Mouse (Mus musculus): ENCODE data around the gene Bend5. TPM values are rescaled to one million over a fixed set of nuclear protein-coding genes. Genes with fewer than 3 reads are reported as not detected.
A peak's percentile ranks its signal among the peaks of the same experiment; 100 is the strongest.

The Bend5 gene
- polyA plus RNA-seq, 2 experiments: 38.2 to 58.3 TPM

GRCm38 (mm10) chr4:111493750-111494404 lies 79.1 kb downstream of the Bend5 start:
- Histone ChIP-seq H3K36me3 (ENCODE audit: control insufficient read depth, insufficient read depth, low read length) (no peaks in the 10 kb centered on the region), H3K27me3 (ENCODE audit: control insufficient read depth, insufficient read depth, low read length) (no peaks in the 10 kb centered on the region), H3K4me2 (replicated peaks; ENCODE audit: low read depth, low read length, severe bottlenecking) (no peak overlapping the region), H3K9me3 (ENCODE audit: control insufficient read depth, low read length) (no peaks in the 10 kb centered on the region), H3K27ac (replicated peaks; ENCODE audit: low read depth, low read length) (no peak overlapping the region), H3K4me3 (replicated peaks; ENCODE audit: low read length) (no peak overlapping the region), H3K4me1 (ENCODE audit: control insufficient read depth, insufficient read depth, low read length) (no peaks in the 10 kb centered on the region), H3K9ac (ENCODE audit: low read depth, low read length, severe bottlenecking) (no peak overlapping the region)
- 64% methylated on average over 5 of the region's 5 CpGs for WGBS
- ATAC-seq (ENCODE audit: low FRiP score, low read depth) (no peak), DNase-seq (ENCODE audit: low spot score) (no peak)
- no peak for TF ChIP-seq POLR2A (IDR thresholded peaks at IDR 0.05; ENCODE audit: borderline replicate concordance, extremely low read depth, insufficient read depth, insufficient read length)

- Histone ChIP-seq H3K9ac (ENCODE audit: low read depth, low read length, severe bottlenecking) (no peak overlapping the region), H3K27me3 (ENCODE audit: control insufficient read depth, insufficient read depth, low read length) (no peaks in the 10 kb centered on the region), H3K4me2 (replicated peaks; ENCODE audit: low read depth, low read length, severe bottlenecking) (no peak overlapping the region), H3K4me1 (ENCODE audit: control insufficient read depth, insufficient read depth, low read length) (no peaks in the 10 kb centered on the region), H3K36me3 (ENCODE audit: control insufficient read depth, insufficient read depth, low read length) (no peaks in the 10 kb centered on the region), H3K9me3 (ENCODE audit: control insufficient read depth, low read length) (no peaks in the 10 kb centered on the region), H3K4me3 (replicated peaks; ENCODE audit: low read length) (no peak overlapping the region), H3K27ac (replicated peaks; ENCODE audit: low read depth, low read length) (no peak overlapping the region)
- no peak for TF ChIP-seq POLR2A (IDR thresholded peaks at IDR 0.05; ENCODE audit: borderline replicate concordance, extremely low read depth, insufficient read depth, insufficient read length)
- 10% methylated on average over 2 of the region's 2 CpGs for whole genome bisulfite sequencing
- ATAC-seq (ENCODE audit: low FRiP score, low read depth) (no peak), DNase-seq (ENCODE audit: low spot score) (peak; percentile 79)
Measured at GRCm38 (mm10) chr4:111495949-111496348, 81.1 kb downstream of the Bend5 start.

GRCm38 (mm10) chr4:111498751-111499150 lies 83.9 kb downstream of the Bend5 start:
- H3K9me3 ChIP-seq (ENCODE audit: control insufficient read depth, low read length): no peaks in the 10 kb centered on the region
- no peak for TF ChIP-seq POLR2A (IDR thresholded peaks at IDR 0.05; ENCODE audit: borderline replicate concordance, extremely low read depth, insufficient read depth, insufficient read length)
- no peak overlapping the region for H3K9ac ChIP-seq (ENCODE audit: low read depth, low read length, severe bottlenecking)
- no peaks in the 10 kb centered on the region for H3K36me3 ChIP-seq (ENCODE audit: control insufficient read depth, insufficient read depth, low read length)
- H3K4me2 ChIP-seq (replicated peaks; ENCODE audit: low read depth, low read length, severe bottlenecking): no peak overlapping the region
- H3K4me3 ChIP-seq (replicated peaks; ENCODE audit: low read length): no peak overlapping the region
- 61% methylated on average over 3 of the region's 3 CpGs for WGBS
- H3K4me1 ChIP-seq (ENCODE audit: control insufficient read depth, insufficient read depth, low read length): no peaks in the 10 kb centered on the region
- H3K27me3 ChIP-seq (ENCODE audit: control insufficient read depth, insufficient read depth, low read length): no peaks in the 10 kb centered on the region
- no peak overlapping the region for H3K27ac ChIP-seq (replicated peaks; ENCODE audit: low read depth, low read length)
- ATAC-seq (ENCODE audit: low FRiP score, low read depth) (no peak), DNase-seq (ENCODE audit: low spot score) (no peak)

- ATAC-seq (ENCODE audit: low FRiP score, low read depth): no peak
- no peaks in the 10 kb centered on the region for H3K27me3 ChIP-seq (ENCODE audit: control insufficient read depth, insufficient read depth, low read length)
Measured at GRCm38 (mm10) chr4:111501441-111501840, 86.6 kb downstream of the Bend5 start.

GRCm38 (mm10) chr4:111502965-111503727 lies 88.3 kb downstream of the Bend5 start:
- Histone ChIP-seq H3K27me3 (ENCODE audit: control insufficient read depth, insufficient read depth, low read length) (no peaks in the 10 kb centered on the region), H3K4me3 (replicated peaks; ENCODE audit: low read length) (no peak overlapping the region), H3K9ac (ENCODE audit: low read depth, low read length, severe bottlenecking) (no peak overlapping the region), H3K4me2 (replicated peaks; ENCODE audit: low read depth, low read length, severe bottlenecking) (no peak overlapping the region), H3K4me1 (ENCODE audit: control insufficient read depth, insufficient read depth, low read length) (no peaks in the 10 kb centered on the region), H3K36me3 (ENCODE audit: control insufficient read depth, insufficient read depth, low read length) (no peaks in the 10 kb centered on the region), H3K27ac (replicated peaks; ENCODE audit: low read depth, low read length) (no peak overlapping the region), H3K9me3 (ENCODE audit: control insufficient read depth, low read length) (no peaks in the 10 kb centered on the region)
- ATAC-seq (ENCODE audit: low FRiP score, low read depth) (no peak), DNase-seq (ENCODE audit: low spot score) (no peak)
- TF ChIP-seq POLR2A (IDR thresholded peaks at IDR 0.05; ENCODE audit: borderline replicate concordance, extremely low read depth, insufficient read depth, insufficient read length): no peak
- WGBS: 66% methylated on average over 5 of the region's 5 CpGs

More at GRCm38 (mm10) chr4:111501441-111501840, 86.6 kb downstream of the Bend5 start:
- Histone ChIP-seq H3K9ac (ENCODE audit: low read depth, low read length, severe bottlenecking) (no peak overlapping the region), H3K4me2 (replicated peaks; ENCODE audit: low read depth, low read length, severe bottlenecking) (no peak overlapping the region), H3K27ac (replicated peaks; ENCODE audit: low read depth, low read length) (no peak overlapping the region), H3K4me3 (replicated peaks; ENCODE audit: low read length) (no peak overlapping the region), H3K9me3 (ENCODE audit: control insufficient read depth, low read length) (no peaks in the 10 kb centered on the region), H3K4me1 (ENCODE audit: control insufficient read depth, insufficient read depth, low read length) (no peaks in the 10 kb centered on the region), H3K36me3 (ENCODE audit: control insufficient read depth, insufficient read depth, low read length) (no peaks in the 10 kb centered on the region)
- 95% methylated on average over 1 of the region's 1 CpGs for WGBS
- no peak for TF ChIP-seq POLR2A (IDR thresholded peaks at IDR 0.05; ENCODE audit: borderline replicate concordance, extremely low read depth, insufficient read depth, insufficient read length)
- no peak for DNase-seq (ENCODE audit: low spot score)
